Mouse (Mus musculus) cerebellum, postnatal 25 days (tissue): ENCODE measurements at regions not wholly inside any gene's neighbourhood (a gene's known extent, or its start where the extent isn't known, plus 50 kb on each side); places are given as distances from the start of the nearest gene placed in this dataset.

Experiments
- DNase-seq, 2 experiments: peaks; one replicate each; pipeline ENCODE4 v3.0.0; 2021; ENCODE audit warnings: mixed read lengths in 2 of 2

- DNase-seq = peak in 1 of 2 experiments; percentile 36
These were observed 83.4 kb upstream of the Lrrc4c start for GRCm38 (mm10) chr2:96234613-96235012.

DNA sequence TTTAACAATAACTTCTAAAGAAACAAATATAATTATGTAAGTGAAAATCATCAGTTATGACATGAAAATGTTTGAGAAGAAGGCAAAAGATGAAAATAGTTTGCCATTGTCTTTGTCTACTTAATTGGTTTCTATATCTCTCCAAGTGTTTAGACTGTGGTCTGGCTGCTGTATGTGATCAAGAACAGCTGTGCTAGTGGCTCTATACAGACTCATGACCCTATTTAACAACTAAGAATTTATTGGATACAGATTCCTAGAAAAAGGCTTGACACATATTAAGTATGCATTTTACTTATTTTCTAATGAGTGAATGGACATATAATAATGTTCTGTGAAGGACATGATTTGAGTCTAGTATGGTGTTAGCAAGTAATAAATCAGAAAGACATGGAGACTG, 78.7 kb upstream of the Lrrc4c start:
- no peak for DNase-seq

DNA sequence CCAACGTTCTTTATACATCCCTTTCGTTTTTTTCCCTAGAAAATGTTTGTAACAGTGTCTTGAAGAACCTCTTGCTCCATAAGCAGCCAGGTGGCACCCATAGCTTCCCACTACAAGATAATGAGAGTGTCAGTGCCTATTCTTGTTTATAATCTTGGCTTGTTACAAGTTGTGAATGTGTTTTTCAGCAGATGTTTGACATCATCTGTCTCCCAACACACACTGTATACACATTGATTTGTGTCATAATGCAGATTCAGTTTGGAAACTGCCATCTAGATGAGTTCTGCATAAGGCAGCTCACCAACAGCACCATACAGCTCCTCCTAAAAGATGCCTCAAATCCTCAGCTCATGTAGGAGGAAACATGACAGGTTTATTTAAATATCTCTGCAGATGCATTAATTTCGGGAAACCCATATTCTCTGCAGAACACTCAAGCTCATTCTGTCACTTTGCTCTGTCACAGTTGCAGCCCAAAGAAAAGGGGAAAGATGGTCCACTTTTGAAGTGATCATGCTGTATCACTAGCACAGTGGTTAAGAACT, 77.4 kb upstream of the Lrrc4c start:
- no peak for DNase-seq

GRCm38 (mm10) chr2:96253661-96254060, 64.3 kb upstream of the Lrrc4c start:
- no peak for DNase-seq

GRCm38 (mm10) chr2:96256491-96256890, 61.5 kb upstream of the Lrrc4c start:
- DNase-seq = no peak
